Mouse (Mus musculus) T-helper 1 cell (primary cell): ENCODE measurements around the gene Phospho1.
"Not testable (repeated sequence)": the region's sequence is repeated elsewhere in the genome, so short reads cannot be mapped to it uniquely, and the experiment has no call there.

ENCODE experiments used
- in situ Hi-C: fragments of 300-600 bp; cut with MboI, MseI; formaldehyde crosslinking; loops from one replicate; pipeline ENCODE4 v1.15.1; 2025; ENCODE audit warnings: high pct_unique_total_duplicates

The Phospho1 gene

DNA sequence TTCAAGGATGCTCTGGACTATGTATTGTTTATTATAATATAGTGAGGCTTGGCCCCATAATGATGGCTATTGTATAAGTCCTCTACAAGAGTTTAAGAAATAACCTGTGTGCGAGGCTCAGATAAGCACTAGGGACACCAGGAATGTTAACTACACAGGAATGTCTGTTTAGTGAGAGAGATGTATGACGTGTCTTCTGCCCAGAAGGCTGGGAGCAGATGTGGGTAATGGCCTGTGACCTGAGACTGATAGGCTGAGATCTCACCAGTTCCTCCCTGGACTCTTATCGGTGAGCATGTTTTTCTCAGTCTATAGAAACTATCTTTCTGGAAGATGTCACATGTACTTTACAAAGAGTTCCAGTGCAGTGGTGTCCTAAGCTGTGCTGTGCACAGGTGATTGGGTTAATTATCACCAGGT, 35.8 kb downstream of the Phospho1 start:
- in situ Hi-C loops: no loop called here

DNA sequence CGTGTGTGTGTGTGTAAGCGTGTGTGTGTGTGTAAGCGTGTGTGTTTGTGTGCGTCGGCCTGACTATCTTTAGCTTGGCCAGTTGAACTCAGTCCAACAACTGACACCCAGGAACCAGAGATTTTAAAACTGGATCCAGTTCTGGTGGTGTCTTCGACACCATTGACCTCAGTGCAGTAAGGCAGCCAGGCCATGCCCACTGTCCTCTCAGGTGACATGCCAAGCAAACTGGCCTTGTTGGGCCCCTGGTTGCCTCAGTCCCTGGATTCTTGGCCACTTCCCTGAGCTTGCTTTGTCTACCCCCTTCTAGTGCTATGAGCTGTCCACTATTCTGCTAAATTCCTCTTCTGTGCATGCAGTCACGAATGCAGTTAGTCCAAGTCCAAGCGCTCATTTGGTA, 37.1 kb downstream of the Phospho1 start:
- in situ Hi-C loops: no loop called here

DNA sequence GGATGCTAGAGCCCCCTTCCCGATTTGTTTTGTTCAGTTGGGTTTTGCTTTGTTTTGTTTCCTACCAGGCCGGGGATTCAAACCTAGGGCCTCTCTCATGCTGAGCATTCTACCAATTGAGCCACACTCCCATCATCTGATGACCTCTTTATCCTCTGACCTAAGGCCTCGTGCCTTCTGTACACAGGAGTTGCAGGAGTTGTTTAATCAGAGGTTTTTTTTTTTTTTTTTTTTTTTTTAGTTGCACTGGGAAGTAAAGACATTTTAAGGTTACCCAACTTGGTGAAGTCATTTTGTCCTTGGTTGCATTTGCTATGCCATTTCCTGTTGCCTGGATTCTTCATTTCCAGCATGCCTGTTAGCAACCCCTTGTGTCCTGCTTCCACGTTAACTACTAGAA, 45.1 kb downstream of the Phospho1 start:
- in situ Hi-C loops: no loop called here

DNA sequence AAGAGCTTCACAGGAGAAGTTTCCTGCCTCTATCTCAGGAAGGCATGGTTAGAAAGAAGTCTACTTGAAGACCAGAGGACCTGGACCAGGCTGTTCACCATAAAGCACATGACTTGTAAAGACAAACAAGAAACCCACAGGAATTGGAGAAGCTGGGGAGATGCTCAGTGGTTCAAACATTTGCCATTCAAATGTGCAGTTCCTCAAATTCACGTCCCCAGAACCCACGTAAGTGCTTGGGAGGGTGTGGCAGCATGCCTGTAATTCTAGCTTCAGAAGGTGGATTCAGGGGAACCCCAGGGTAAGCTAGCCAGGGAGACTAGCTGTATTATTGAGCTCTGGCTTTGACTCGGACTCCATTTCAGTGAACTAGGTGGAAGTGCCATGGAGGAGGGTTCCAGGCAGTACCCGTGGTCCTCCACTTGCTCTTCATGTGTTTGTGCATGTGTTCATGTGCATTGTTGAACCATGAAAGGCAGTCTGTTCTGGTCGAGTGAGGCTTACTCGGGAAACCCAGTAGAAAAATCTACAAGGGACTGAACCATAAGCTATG, 45.7 kb downstream of the Phospho1 start:
- in situ Hi-C loops: no loop called here

GRCm38 (mm10) chr11:95875804-95876203, 51.5 kb downstream of the Phospho1 start:
- in situ Hi-C loops: no loop called here

DNA sequence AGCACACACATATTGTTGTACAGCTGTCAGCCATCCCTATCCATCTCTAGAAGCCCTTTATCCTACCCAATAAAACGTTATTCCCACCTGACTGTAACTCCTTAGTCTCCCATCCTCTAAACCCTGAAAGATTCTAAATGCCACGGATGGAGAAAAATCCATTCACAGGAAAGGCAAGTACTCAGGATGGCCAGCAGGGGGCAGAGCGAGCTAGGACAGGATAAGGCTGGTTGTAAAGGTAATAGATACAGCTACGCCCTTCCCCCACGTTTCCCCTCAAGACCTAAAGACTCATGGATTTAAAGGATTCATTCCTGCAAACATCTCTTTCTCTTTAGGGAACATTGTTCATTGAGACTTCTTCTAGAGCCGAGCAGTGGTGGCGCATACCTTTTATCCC, 52.0 kb downstream of the Phospho1 start:
- in situ Hi-C loops: no loop called here

DNA sequence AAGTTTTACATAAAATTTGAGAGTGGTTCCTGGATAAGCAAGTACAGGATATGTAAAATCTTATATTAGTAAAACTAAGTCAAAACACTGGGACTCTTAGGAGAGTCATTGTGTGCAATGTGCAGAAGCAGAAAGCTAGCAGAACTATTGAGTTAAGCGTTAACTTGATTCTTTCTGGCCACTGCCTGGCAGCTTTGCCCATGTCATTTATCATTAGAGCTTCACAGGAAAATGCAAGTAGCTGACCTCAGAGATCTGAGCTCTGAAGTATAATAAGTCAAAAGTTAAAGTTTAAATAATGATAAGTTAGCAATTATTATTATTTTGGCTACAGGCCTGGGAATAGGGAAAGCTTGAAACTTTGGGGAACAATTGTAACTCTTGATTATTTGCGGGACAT, 55.6 kb downstream of the Phospho1 start:
- in situ Hi-C loops: not testable (repeated sequence)
